Mouse (Mus musculus): ENCODE results near the gene Pilrb2. TPM values are rescaled to one million over a fixed set of nuclear protein-coding genes. Genes with fewer than 3 reads are reported as not detected.

The Pilrb2 gene
- polyA plus RNA-seq, 1 experiment from 2014 or later = not detected

DNA sequence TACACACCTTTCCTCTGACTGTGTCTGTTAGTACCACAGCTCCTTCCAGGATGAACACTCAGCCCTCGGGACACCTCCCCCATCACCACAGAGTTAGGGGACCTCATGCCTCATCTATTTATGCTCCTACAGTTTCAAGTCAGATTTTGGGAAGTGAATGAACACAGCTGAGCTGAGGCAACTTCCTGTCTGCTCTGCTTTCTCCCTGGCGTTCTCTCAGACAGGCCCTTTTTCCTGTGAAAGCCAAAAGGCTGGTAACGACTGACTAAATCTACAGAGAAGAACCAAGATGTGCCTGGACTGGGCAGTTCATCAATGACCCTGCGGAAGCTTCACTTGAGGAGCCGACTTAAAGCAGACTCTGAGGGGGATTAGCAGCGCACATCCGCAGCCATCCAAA lies 41.4 kb downstream of the Pilrb2 start:
- no peak for ATAC-seq (ENCODE audit: low FRiP score, low read depth)
- 78% methylated on average over 7 of the region's 7 CpGs for WGBS
- Histone ChIP-seq H3K27ac (replicated peaks) (no peak overlapping the region), H3K9me3 (no peaks in the 10 kb centered on the region), H3K4me1 (no peaks in the 10 kb centered on the region), H3K36me3 (no peaks in the 10 kb centered on the region), H3K4me2 (replicated peaks) (no peak overlapping the region), H3K9ac (replicated peaks) (no peak overlapping the region), H3K4me3 (no peak overlapping the region), H3K27me3 (no peaks in the 10 kb centered on the region)

GRCm38 (mm10) chr5:137828694-137829093 lies 42.9 kb downstream of the Pilrb2 start:
- no peak for ATAC-seq (ENCODE audit: low FRiP score, low read depth)
- Histone ChIP-seq H3K27ac (replicated peaks) (no peak overlapping the region), H3K9me3 (no peaks in the 10 kb centered on the region), H3K27me3 (no peaks in the 10 kb centered on the region), H3K9ac (replicated peaks) (no peak overlapping the region), H3K4me1 (no peaks in the 10 kb centered on the region), H3K4me3 (no peak overlapping the region), H3K4me2 (replicated peaks) (no peak overlapping the region), H3K36me3 (no peaks in the 10 kb centered on the region)
- 88% methylated on average over 6 of the region's 6 CpGs for WGBS

DNA sequence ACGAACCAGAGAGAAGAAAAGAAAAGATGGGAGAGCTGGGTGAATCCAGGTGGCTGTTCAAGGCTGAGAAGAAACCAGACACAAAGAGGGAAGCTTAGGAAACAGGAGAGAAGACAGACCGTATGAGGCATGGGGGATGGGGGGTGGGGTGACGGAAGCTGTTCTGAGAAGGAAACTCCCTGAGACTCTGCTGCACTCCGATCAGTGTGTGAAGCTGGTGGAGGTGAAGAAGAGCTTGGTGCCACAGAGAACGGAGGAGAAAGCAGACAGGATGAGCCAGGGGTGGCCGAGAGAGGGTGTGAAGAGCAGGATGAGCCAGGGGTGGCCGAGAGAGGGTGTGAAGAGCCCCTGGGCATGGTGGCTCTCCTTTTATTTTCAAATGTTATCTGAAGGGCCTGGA lies 45.2 kb downstream of the Pilrb2 start:
- 70% methylated on average over 7 of the region's 7 CpGs for WGBS

GRCm38 (mm10) chr5:137825971-137826370 lies 45.6 kb downstream of the Pilrb2 start:
- Histone ChIP-seq H3K27ac (replicated peaks) (no peak overlapping the region), H3K4me3 (no peak overlapping the region), H3K9ac (replicated peaks) (no peak overlapping the region), H3K9me3 (no peaks in the 10 kb centered on the region), H3K4me1 (no peaks in the 10 kb centered on the region), H3K4me2 (replicated peaks) (no peak overlapping the region), H3K27me3 (no peaks in the 10 kb centered on the region), H3K36me3 (no peaks in the 10 kb centered on the region)
- WGBS = 83% methylated on average over 2 of the region's 2 CpGs
- ATAC-seq (ENCODE audit: low FRiP score, low read depth) = no peak

More for the DNA sequence above, 45.2 kb downstream of the Pilrb2 start:
- H3K36me3 ChIP-seq = no peaks in the 10 kb centered on the region
- H3K4me3 ChIP-seq = no peak overlapping the region
- no peak overlapping the region for H3K4me2 ChIP-seq (replicated peaks)
- no peak for ATAC-seq (ENCODE audit: low FRiP score, low read depth)
- H3K9me3 ChIP-seq = no peaks in the 10 kb centered on the region
- no peaks in the 10 kb centered on the region for H3K4me1 ChIP-seq
- no peak overlapping the region for H3K27ac ChIP-seq (replicated peaks)
- no peaks in the 10 kb centered on the region for H3K27me3 ChIP-seq
- H3K9ac ChIP-seq (replicated peaks) = no peak overlapping the region

GRCm38 (mm10) chr5:137825030-137825429 lies 46.6 kb downstream of the Pilrb2 start:
- H3K36me3 ChIP-seq = no peaks in the 10 kb centered on the region
- WGBS = 91% methylated on average over 3 of the region's 3 CpGs
- no peak for ATAC-seq (ENCODE audit: low FRiP score, low read depth)

DNA sequence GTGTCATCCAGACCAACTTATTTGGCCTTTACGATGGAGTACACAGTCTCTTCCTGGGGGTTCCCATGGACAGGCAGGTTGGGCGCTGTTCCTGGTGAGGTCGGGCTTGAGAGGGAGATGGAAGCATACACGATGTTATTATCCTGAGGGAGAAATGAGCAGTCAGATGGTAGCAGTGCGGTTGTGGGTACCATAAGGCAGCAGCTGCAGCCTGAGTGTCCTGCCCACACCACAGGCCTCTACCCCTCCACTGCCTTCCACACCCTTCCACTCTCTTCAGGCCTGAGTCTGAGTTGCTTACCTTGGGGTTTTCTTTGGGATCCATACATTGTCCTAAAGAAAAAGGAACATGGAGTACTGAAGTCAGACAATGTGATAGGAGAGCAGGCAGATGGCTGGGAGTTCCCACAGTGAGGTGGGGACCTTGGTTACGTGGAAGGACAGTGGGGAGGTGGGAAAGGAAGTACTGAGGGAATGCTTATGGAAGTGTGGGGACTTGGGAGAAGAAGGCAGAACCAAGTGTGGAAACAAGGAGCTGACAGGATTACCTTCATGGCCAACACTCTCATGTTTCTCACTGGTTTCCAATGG lies 48.1 kb downstream of the Pilrb2 start:
- Histone ChIP-seq H3K27ac (replicated peaks) (no peak overlapping the region), H3K9ac (replicated peaks) (no peak overlapping the region), H3K27me3 (no peaks in the 10 kb centered on the region), H3K9me3 (no peaks in the 10 kb centered on the region), H3K4me1 (no peaks in the 10 kb centered on the region), H3K36me3 (no peaks in the 10 kb centered on the region), H3K4me2 (replicated peaks) (no peak overlapping the region), H3K4me3 (no peak overlapping the region)
- WGBS = 92% methylated on average over 6 of the region's 6 CpGs
- ATAC-seq (ENCODE audit: low FRiP score, low read depth) = no peak

More at GRCm38 (mm10) chr5:137825030-137825429, 46.6 kb downstream of the Pilrb2 start:
- H3K9me3 ChIP-seq = no peaks in the 10 kb centered on the region
- H3K9ac ChIP-seq (replicated peaks) = no peak overlapping the region
- H3K4me1 ChIP-seq = no peaks in the 10 kb centered on the region
- no peak overlapping the region for H3K27ac ChIP-seq (replicated peaks)
- no peaks in the 10 kb centered on the region for H3K27me3 ChIP-seq
- H3K4me2 ChIP-seq (replicated peaks) = no peak overlapping the region
- H3K4me3 ChIP-seq = no peak overlapping the region

DNA sequence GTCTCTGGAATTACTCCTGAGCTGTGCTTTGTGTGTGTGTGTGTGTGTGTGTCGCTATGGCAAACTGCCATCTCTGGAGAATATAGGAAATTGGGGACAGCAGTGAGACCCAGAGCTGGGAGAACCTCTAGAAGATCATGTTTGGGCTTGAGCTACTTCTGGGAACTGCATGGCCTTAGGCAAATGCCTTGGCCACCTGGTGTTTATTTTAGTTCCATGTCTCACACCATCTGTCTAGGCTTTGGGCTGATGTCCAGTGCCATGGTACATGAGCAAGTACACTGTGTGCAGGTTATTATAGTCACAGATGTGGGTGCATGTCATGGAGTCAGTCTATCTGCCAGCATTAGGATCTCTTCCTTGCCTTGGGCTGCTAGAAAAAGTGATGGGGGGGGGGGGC lies 49.0 kb downstream of the Pilrb2 start:
- H3K27ac ChIP-seq (replicated peaks) = no peak overlapping the region
- no peaks in the 10 kb centered on the region for H3K27me3 ChIP-seq
- H3K9ac ChIP-seq (replicated peaks) = no peak overlapping the region
- no peak overlapping the region for H3K4me2 ChIP-seq (replicated peaks)
- no peaks in the 10 kb centered on the region for H3K9me3 ChIP-seq
- H3K36me3 ChIP-seq = no peaks in the 10 kb centered on the region
- ATAC-seq (ENCODE audit: low FRiP score, low read depth) = no peak
- no peak overlapping the region for H3K4me3 ChIP-seq
- H3K4me1 ChIP-seq = no peaks in the 10 kb centered on the region
- 80% methylated on average over 1 of the region's 1 CpGs for WGBS

GRCm38 (mm10) chr5:137822126-137822525 lies 49.5 kb downstream of the Pilrb2 start:
- H3K4me2 ChIP-seq (replicated peaks) = no peak overlapping the region
- H3K36me3 ChIP-seq = no peaks in the 10 kb centered on the region
- 70% methylated on average over 4 of the region's 4 CpGs for WGBS
- H3K4me3 ChIP-seq = no peak overlapping the region
- H3K27me3 ChIP-seq = no peaks in the 10 kb centered on the region
- H3K9me3 ChIP-seq = no peaks in the 10 kb centered on the region
- no peak for ATAC-seq (ENCODE audit: low FRiP score, low read depth)
- H3K4me1 ChIP-seq = no peaks in the 10 kb centered on the region
- H3K9ac ChIP-seq (replicated peaks) = no peak overlapping the region
- no peak overlapping the region for H3K27ac ChIP-seq (replicated peaks)

- H3K4me1 ChIP-seq = no peaks in the 10 kb centered on the region
- ATAC-seq (ENCODE audit: low FRiP score, low read depth) = no peak
- H3K27me3 ChIP-seq = no peaks in the 10 kb centered on the region
- no peak overlapping the region for H3K4me3 ChIP-seq
- H3K27ac ChIP-seq (replicated peaks) = no peak overlapping the region
- H3K4me2 ChIP-seq (replicated peaks) = no peak overlapping the region
- H3K36me3 ChIP-seq = no peaks in the 10 kb centered on the region
- 82% methylated on average over 4 of the region's 4 CpGs for WGBS
- no peak overlapping the region for H3K9ac ChIP-seq (replicated peaks)
- no peaks in the 10 kb centered on the region for H3K9me3 ChIP-seq
Observed at GRCm38 (mm10) chr5:137817466-137818222, 54.0 kb downstream of the Pilrb2 start.

Other genes starting within 250 kb of the Pilrb2 start
- gene Fbxo24, start 242.8 kb downstream of the Pilrb2 start, polyA plus RNA-seq (2016; fragmentation: Nextera tagmentation; extraction: Ambion mirVana) = 0.23 and 0.24 TPM in 2 replicates
- 31.3 and 33.5 TPM in 2 replicates for gene Lrch4, start 242.7 kb downstream of the Pilrb2 start, polyA plus RNA-seq (2016; fragmentation: Nextera tagmentation; extraction: Ambion mirVana)
- gene Gm20605, start 242.6 kb downstream of the Pilrb2 start, polyA plus RNA-seq (2016; fragmentation: Nextera tagmentation; extraction: Ambion mirVana) = 10.7 and 12.9 TPM in 2 replicates
- 8.1 and 10.7 TPM in 2 replicates for gene Sap25, start 230.5 kb downstream of the Pilrb2 start, polyA plus RNA-seq (2016; fragmentation: Nextera tagmentation; extraction: Ambion mirVana)
- 0.14 and 0.29 TPM in 2 replicates for gene Irs3, start 226.1 kb downstream of the Pilrb2 start, polyA plus RNA-seq (2016; fragmentation: Nextera tagmentation; extraction: Ambion mirVana)
- 25.9 and 29.0 TPM in 2 replicates for gene Agfg2, start 187.1 kb downstream of the Pilrb2 start, polyA plus RNA-seq (2016; fragmentation: Nextera tagmentation; extraction: Ambion mirVana)
- 22.1 TPM in 2 replicates for gene Nyap1, start 130.2 kb downstream of the Pilrb2 start, polyA plus RNA-seq (2016; fragmentation: Nextera tagmentation; extraction: Ambion mirVana)
- 68.4 and 71.4 TPM in 2 replicates for gene Tsc22d4, start 126.1 kb downstream of the Pilrb2 start, polyA plus RNA-seq (2016; fragmentation: Nextera tagmentation; extraction: Ambion mirVana)
- gene Ppp1r35, start 93.0 kb downstream of the Pilrb2 start, polyA plus RNA-seq (2016; fragmentation: Nextera tagmentation; extraction: Ambion mirVana) = 67.7 and 73.0 TPM in 2 replicates
- gene Mepce, start 84.2 kb downstream of the Pilrb2 start, polyA plus RNA-seq (2016; fragmentation: Nextera tagmentation; extraction: Ambion mirVana) = 12.1 and 13.7 TPM in 2 replicates
- 14.9 and 17.9 TPM in 2 replicates for gene Zcwpw1, start 84.0 kb downstream of the Pilrb2 start, polyA plus RNA-seq (2016; fragmentation: Nextera tagmentation; extraction: Ambion mirVana)
- gene Pilra, start 35.5 kb downstream of the Pilrb2 start, polyA plus RNA-seq (2016; fragmentation: Nextera tagmentation; extraction: Ambion mirVana) = 0.29 and 0.33 TPM in 2 replicates
- gene Pilrb1, start 13.7 kb downstream of the Pilrb2 start, polyA plus RNA-seq (2016; fragmentation: Nextera tagmentation; extraction: Ambion mirVana) = not detected in 2 replicates
- gene Cyp3a13, start 49.8 kb upstream of the Pilrb2 start, polyA plus RNA-seq (2016; fragmentation: Nextera tagmentation; extraction: Ambion mirVana) = not detected in 2 replicates
- 0.15 TPM in 1 of 2 replicates, not detected in the other for gene Gjc3, start 91.3 kb upstream of the Pilrb2 start, polyA plus RNA-seq (2016; fragmentation: Nextera tagmentation; extraction: Ambion mirVana)
- not detected in 2 replicates for gene Azgp1, start 109.7 kb upstream of the Pilrb2 start, polyA plus RNA-seq (2016; fragmentation: Nextera tagmentation; extraction: Ambion mirVana)
- gene Smok3a, start 149.4 kb upstream of the Pilrb2 start, polyA plus RNA-seq (2016; fragmentation: Nextera tagmentation; extraction: Ambion mirVana) = not detected in 2 replicates
- not detected in 2 replicates for gene Smok3b, start 149.6 kb upstream of the Pilrb2 start, polyA plus RNA-seq (2016; fragmentation: Nextera tagmentation; extraction: Ambion mirVana)
- gene Smok3c, start 181.4 kb upstream of the Pilrb2 start, polyA plus RNA-seq (2016; fragmentation: Nextera tagmentation; extraction: Ambion mirVana) = not detected in 2 replicates
- 39.6 and 43.0 TPM in 2 replicates for gene Zkscan1, start 213.3 kb upstream of the Pilrb2 start, polyA plus RNA-seq (2016; fragmentation: Nextera tagmentation; extraction: Ambion mirVana)
- 109 TPM in 2 replicates for gene Zscan21, start 245.1 kb upstream of the Pilrb2 start, polyA plus RNA-seq (2016; fragmentation: Nextera tagmentation; extraction: Ambion mirVana)